Mouse (Mus musculus) limb, embryonic 11.5 days (tissue): ENCODE data around the gene Rapgef5. TPM values are rescaled to one million over a fixed set of nuclear protein-coding genes. Genes with fewer than 3 reads are reported as not detected.

Source experiments
- ATAC-seq: fragments of 200-750 bp; cut with Nextera tagmentation; 2 replicates; pipeline ENCODE4 v1.8.0; 2017; ENCODE audit warnings: low read depth; ENCODE audit not compliant: insufficient number of reproducible peaks, low FRiP score, low TSS enrichment
- DNase-seq: peaks from one replicate; pipeline ENCODE4 v3.0.0-alpha.2; 2015; ENCODE audit warnings: low spot score
- H3K27ac ChIP-seq: fragments of 300-500 bp; sonication (generic); replicated peaks from 2 replicates; pipeline ENCODE4 v1.5.1; 2014; ENCODE audit warnings: low read depth, mild to moderate bottlenecking, low read length
- H3K27me3 ChIP-seq: fragments of 300-500 bp; sonication (generic); 2 replicates; pipeline ENCODE4 v1.6.1; 2014; ENCODE audit warnings: mild to moderate bottlenecking, low read length, mixed read lengths; ENCODE audit not compliant: control insufficient read depth, insufficient read depth
- H3K36me3 ChIP-seq: fragments of 300-500 bp; sonication (generic); 2 replicates; pipeline ENCODE4 v1.6.1; 2014; ENCODE audit warnings: mild to moderate bottlenecking, low read length, moderate library complexity, mixed read lengths; ENCODE audit not compliant: control insufficient read depth, insufficient read depth
- H3K4me1 ChIP-seq: fragments of 300-500 bp; sonication (generic); 2 replicates; pipeline ENCODE4 v1.6.1; 2014; ENCODE audit warnings: low read length, mixed read lengths; ENCODE audit not compliant: control insufficient read depth, insufficient read depth
- H3K4me2 ChIP-seq: fragments of 300-500 bp; sonication (generic); 2 replicates; pipeline ENCODE4 v1.6.1; 2014; ENCODE audit warnings: low read depth, mild to moderate bottlenecking, moderate library complexity; ENCODE audit not compliant: severe bottlenecking
- H3K4me3 ChIP-seq: fragments of 300-500 bp; sonication (generic); 2 replicates; pipeline ENCODE4 v1.5.1; 2014; ENCODE audit warnings: low read depth, low read length
- H3K9ac ChIP-seq: fragments of 300-500 bp; sonication (generic); 2 replicates; pipeline ENCODE4 v1.6.1; 2014; ENCODE audit warnings: mild to moderate bottlenecking, low read length
- H3K9me3 ChIP-seq: fragments of 300-500 bp; sonication (generic); 2 replicates; pipeline ENCODE4 v1.6.1; 2016; ENCODE audit warnings: low read length; ENCODE audit not compliant: control insufficient read depth
- WGBS: fragments of 180-500 bp; shearing (Covaris S2); extraction: QIAGEN DNeasy Blood & Tissue Kit; methylation state at CpG from one replicate; pipeline ENCODE4 v1.1.7; 2014; 5-methylcytosine and 5-hydroxymethylcytosine counted together
- polyA plus RNA-seq: library from polyadenylated mRNA; unstranded; fragments of >200 nt; fragmentation: Nextera tagmentation; extraction: Ambion mirVana; gene quantifications from 2 replicates; pipeline ENCODE4 v1.2.1, GENCODE M21; 2014

The Rapgef5 gene
- polyA plus RNA-seq, 1 experiment from 2014 or later, result 7.4 TPM

GRCm38 (mm10) chr12:117569671-117570070, 53.4 kb downstream of the Rapgef5 start:
- Histone ChIP-seq H3K4me3 (no peak overlapping the region), H3K36me3 (no peaks in the 10 kb centered on the region)
- WGBS, result 27% methylated on average over 2 of the region's 2 CpGs

GRCm38 (mm10) chr12:117584256-117584655, 68.0 kb downstream of the Rapgef5 start:
- Histone ChIP-seq H3K36me3 (no peaks in the 10 kb centered on the region), H3K4me2 (no peak overlapping the region), H3K27me3 (no peaks in the 10 kb centered on the region), H3K4me1 (no peaks in the 10 kb centered on the region), H3K27ac (no peak overlapping the region), H3K9ac (no peak overlapping the region), H3K9me3 (no peaks in the 10 kb centered on the region), H3K4me3 (no peak overlapping the region)
- ATAC-seq (no peak), DNase-seq (no peak)
- WGBS, result 86% methylated on average over 4 of the region's 4 CpGs

More at GRCm38 (mm10) chr12:117569671-117570070, 53.4 kb downstream of the Rapgef5 start:
- DNase-seq (no peak), ATAC-seq (no peak)
- no peak overlapping the region for H3K4me2 ChIP-seq
- no peaks in the 10 kb centered on the region for H3K9me3 ChIP-seq
- H3K27ac ChIP-seq, result no peak overlapping the region
- no peaks in the 10 kb centered on the region for H3K27me3 ChIP-seq
- H3K4me1 ChIP-seq, result no peaks in the 10 kb centered on the region
- no peak overlapping the region for H3K9ac ChIP-seq

DNA sequence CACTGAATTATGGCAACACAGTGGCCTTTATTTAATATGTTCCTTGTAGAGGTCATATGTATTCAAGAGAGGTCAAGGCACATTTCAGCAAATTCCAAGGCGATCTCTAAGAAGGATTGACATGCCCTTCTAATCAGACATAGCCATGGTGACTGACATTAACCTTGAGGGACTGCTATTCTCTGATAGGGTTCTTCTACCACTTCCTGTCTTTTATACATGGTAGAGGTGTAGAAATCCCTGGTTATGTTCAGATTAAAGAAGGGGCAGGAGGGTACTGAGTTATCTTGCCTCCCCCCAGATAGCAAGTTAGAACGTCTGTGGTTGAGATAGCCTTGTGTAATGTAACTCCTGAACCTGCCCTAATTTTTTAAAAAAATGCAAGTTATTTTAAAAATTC, 69.1 kb downstream of the Rapgef5 start:
- H3K9ac ChIP-seq, result no peak overlapping the region
- no peaks in the 10 kb centered on the region for H3K36me3 ChIP-seq
- H3K27ac ChIP-seq, result no peak overlapping the region
- DNase-seq (no peak), ATAC-seq (no peak)
- H3K4me1 ChIP-seq, result no peaks in the 10 kb centered on the region
- WGBS, result 87% methylated on average over 2 of the region's 2 CpGs
- H3K9me3 ChIP-seq, result no peaks in the 10 kb centered on the region
- H3K4me3 ChIP-seq, result no peak overlapping the region
- H3K27me3 ChIP-seq, result no peaks in the 10 kb centered on the region
- H3K4me2 ChIP-seq, result no peak overlapping the region

DNA sequence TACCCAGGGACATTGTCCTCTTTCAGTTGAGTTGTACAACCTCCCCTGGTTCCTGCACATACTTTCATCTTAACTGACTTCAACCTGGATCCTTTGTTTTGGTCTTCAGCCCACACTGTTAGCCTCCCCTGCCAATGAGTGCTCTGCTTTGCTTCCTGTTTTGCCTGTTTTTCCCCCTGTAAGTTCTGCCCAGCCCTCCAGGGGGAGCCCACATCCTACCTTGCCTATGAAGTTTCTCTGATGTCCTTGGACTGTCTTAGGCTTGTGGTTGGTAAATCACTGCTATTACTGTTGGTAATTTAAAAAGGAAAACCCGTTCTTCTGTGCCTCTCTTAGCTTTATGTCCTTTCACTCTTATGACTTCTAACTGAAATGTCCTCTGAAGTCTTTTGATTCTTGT, 69.8 kb downstream of the Rapgef5 start:
- no peak overlapping the region for H3K27ac ChIP-seq
- no peak overlapping the region for H3K9ac ChIP-seq
- H3K36me3 ChIP-seq, result no peaks in the 10 kb centered on the region
- H3K27me3 ChIP-seq, result no peaks in the 10 kb centered on the region
- H3K4me1 ChIP-seq, result no peaks in the 10 kb centered on the region
- DNase-seq (peak; percentile 77), ATAC-seq (no peak)
- H3K9me3 ChIP-seq, result no peaks in the 10 kb centered on the region
- no peak overlapping the region for H3K4me3 ChIP-seq
- no peak overlapping the region for H3K4me2 ChIP-seq
- WGBS, result 39% methylated on average over 1 of the region's 1 CpGs

- Histone ChIP-seq H3K36me3 (no peaks in the 10 kb centered on the region), H3K4me3 (no peak overlapping the region), H3K27ac (no peak overlapping the region), H3K9me3 (no peaks in the 10 kb centered on the region), H3K4me1 (no peaks in the 10 kb centered on the region), H3K4me2 (no peak overlapping the region), H3K9ac (no peak overlapping the region), H3K27me3 (no peaks in the 10 kb centered on the region)
- ATAC-seq, result no peak
- no peak for DNase-seq
- 80% methylated on average over 2 of the region's 2 CpGs for WGBS
Measured at GRCm38 (mm10) chr12:117589186-117589585, 72.9 kb downstream of the Rapgef5 start.

GRCm38 (mm10) chr12:117592019-117592418, 75.7 kb downstream of the Rapgef5 start:
- no peak for DNase-seq
- no peaks in the 10 kb centered on the region for H3K4me1 ChIP-seq

GRCm38 (mm10) chr12:117592583-117592982, 76.3 kb downstream of the Rapgef5 start:
- ATAC-seq (no peak), DNase-seq (no peak)
- H3K27me3 ChIP-seq, result no peaks in the 10 kb centered on the region
- H3K27ac ChIP-seq, result no peak overlapping the region
- H3K36me3 ChIP-seq, result no peaks in the 10 kb centered on the region
- H3K4me1 ChIP-seq, result no peaks in the 10 kb centered on the region
- H3K4me3 ChIP-seq, result no peak overlapping the region
- no peak overlapping the region for H3K9ac ChIP-seq
- 44% methylated on average over 3 of the region's 3 CpGs for WGBS
- no peaks in the 10 kb centered on the region for H3K9me3 ChIP-seq
- no peak overlapping the region for H3K4me2 ChIP-seq

More at GRCm38 (mm10) chr12:117592019-117592418, 75.7 kb downstream of the Rapgef5 start:
- H3K4me2 ChIP-seq, result no peak overlapping the region
- no peaks in the 10 kb centered on the region for H3K27me3 ChIP-seq
- no peak overlapping the region for H3K27ac ChIP-seq
- no peaks in the 10 kb centered on the region for H3K36me3 ChIP-seq
- no peak overlapping the region for H3K4me3 ChIP-seq
- 25% methylated on average over 2 of the region's 2 CpGs for WGBS
- H3K9ac ChIP-seq, result no peak overlapping the region
- H3K9me3 ChIP-seq, result no peaks in the 10 kb centered on the region
- ATAC-seq, result no peak

DNA sequence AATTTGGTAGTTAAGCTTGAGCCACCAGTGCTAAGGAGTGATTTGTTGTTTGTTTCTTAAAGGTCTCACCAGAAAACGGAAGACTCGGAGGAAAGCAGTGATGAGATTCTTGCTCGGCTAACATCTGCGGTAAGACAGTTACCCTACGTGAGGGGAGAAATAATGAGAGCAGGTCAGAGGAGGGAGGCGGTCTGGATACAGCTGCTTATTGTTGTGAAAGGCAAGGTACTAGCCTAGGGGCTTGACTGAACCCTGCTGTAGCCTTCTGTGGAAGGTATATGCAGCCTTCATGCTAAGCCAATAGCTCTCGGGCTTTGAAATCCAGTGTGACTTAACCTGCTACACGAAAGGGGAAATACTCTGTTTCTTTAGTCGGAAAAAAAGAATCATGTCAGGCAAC, 78.9 kb downstream of the Rapgef5 start:
- H3K9me3 ChIP-seq, result no peaks in the 10 kb centered on the region
- no peak for ATAC-seq
- WGBS, result 82% methylated on average over 9 of the region's 9 CpGs
- no peak overlapping the region for H3K9ac ChIP-seq
- no peak for DNase-seq
- no peaks in the 10 kb centered on the region for H3K36me3 ChIP-seq
- H3K4me2 ChIP-seq, result no peak overlapping the region
- no peaks in the 10 kb centered on the region for H3K27me3 ChIP-seq
- no peaks in the 10 kb centered on the region for H3K4me1 ChIP-seq
- H3K27ac ChIP-seq, result no peak overlapping the region
- no peak overlapping the region for H3K4me3 ChIP-seq

DNA sequence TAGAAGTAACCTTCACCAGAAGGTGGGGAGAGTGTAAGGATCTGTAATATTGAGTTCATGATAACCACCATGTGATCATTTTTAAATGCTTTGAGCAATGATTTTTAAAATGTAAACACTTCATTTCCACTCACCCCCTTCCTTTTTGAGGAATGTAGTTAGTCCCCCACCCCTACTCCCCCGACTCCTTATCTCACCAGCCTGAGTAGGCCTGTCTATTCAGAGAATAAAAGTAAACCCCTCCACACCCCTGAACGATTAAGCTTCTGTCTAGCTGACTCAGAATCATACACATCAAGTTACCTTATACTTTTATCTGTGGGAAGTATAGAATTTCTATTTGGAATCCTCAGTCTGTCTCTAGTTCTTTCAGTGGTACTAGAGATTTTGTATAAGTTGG, 81.9 kb downstream of the Rapgef5 start:
- H3K9me3 ChIP-seq, result no peaks in the 10 kb centered on the region
- no peaks in the 10 kb centered on the region for H3K4me1 ChIP-seq
- H3K9ac ChIP-seq, result no peak overlapping the region
- DNase-seq (no peak), ATAC-seq (no peak)
- no peak overlapping the region for H3K4me2 ChIP-seq
- WGBS, result 87% methylated on average over 2 of the region's 2 CpGs
- no peak overlapping the region for H3K27ac ChIP-seq
- H3K4me3 ChIP-seq, result no peak overlapping the region
- H3K36me3 ChIP-seq, result no peaks in the 10 kb centered on the region
- no peaks in the 10 kb centered on the region for H3K27me3 ChIP-seq
